Mouse (Mus musculus) liver, postnatal 0 days (tissue): ENCODE measurements at regions not wholly inside any gene's neighbourhood (a gene's known extent, or its start where the extent isn't known, plus 50 kb on each side); places are given as distances from the start of the nearest gene placed in this dataset.

Source experiments
- CTCF ChIP-seq: sonication (generic); IDR thresholded peaks from 2 replicates; pipeline ENCODE4 v1.5.1; 2016; ENCODE audit warnings: antibody characterized with exemption, low read depth
- EP300 ChIP-seq: IDR thresholded peaks from 2 replicates; pipeline ENCODE4 v1.6.1; 2016; ENCODE audit warnings: antibody characterized with exemption, low read depth, mild to moderate bottlenecking

DNA sequence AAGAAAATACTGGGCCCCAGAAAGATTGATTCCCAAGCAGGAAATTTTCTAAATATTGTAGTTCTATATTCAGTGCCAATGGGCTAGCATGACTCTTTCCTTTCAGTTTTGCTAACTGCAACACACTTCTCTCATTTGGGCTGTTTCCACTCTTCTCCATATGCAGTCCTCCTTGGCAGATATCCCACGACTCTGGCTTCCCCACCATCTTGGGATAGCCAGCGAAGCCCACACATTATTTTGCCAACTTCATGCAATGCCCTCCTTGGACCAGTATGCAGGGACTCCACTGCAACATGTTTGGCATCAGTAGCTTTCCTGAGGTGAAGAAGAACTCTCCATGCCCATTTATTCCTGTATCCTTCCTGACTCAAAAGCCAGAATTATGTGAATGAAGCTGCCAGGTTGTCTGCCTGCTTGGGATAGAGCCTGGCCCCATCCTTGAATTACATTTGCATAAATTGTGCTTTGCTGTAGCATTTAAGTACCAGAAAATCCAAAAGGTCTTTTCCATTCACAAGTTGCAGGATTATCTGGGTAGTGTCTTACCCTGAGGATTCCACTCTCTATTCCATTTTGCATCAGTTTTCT, 599.1 kb upstream of the Gje1 start:
- no peak for TF ChIP-seq CTCF
- no peak for TF ChIP-seq EP300
